Mouse (Mus musculus) myocyte (in vitro differentiated cells): ENCODE data around the gene Mettl15.

ENCODE experiments used
- CEBPB ChIP-seq: IDR thresholded peaks from 2 replicates; pipeline ENCODE4 v1.6.1; 2011; ENCODE audit warnings: mild to moderate bottlenecking, moderate library complexity; ENCODE audit not compliant: poor library complexity, insufficient read depth, severe bottlenecking
- E2F4 ChIP-seq: IDR thresholded peaks from one replicate; pipeline ENCODE4 v1.6.1; 2011; ENCODE audit warnings: mild to moderate bottlenecking, control low read depth, moderate library complexity; ENCODE audit not compliant: insufficient read depth
- MAX ChIP-seq: IDR thresholded peaks from one replicate; pipeline ENCODE4 v1.6.1; 2011; ENCODE audit warnings: low read depth, mild to moderate bottlenecking, control low read depth
- MYOD1 ChIP-seq, 3 experiments: IDR thresholded peaks; one replicate each; pipeline ENCODE4 v1.6.1; 2011; ENCODE audit warnings: control low read depth in 2 of 3, low read depth in 2 of 3, mild to moderate bottlenecking in 2 of 3, moderate library complexity in 1 of 3; ENCODE audit not compliant: insufficient read length in 2 of 3, control insufficient read depth in 1 of 3
- MYOG ChIP-seq, 3 experiments: IDR thresholded peaks; one replicate each; pipeline ENCODE4 v1.6.1; 2011; ENCODE audit warnings: control low read depth in 2 of 3, low read depth in 2 of 3, mild to moderate bottlenecking in 2 of 3; ENCODE audit not compliant: insufficient read length in 2 of 3, control insufficient read depth in 1 of 3, insufficient read depth in 1 of 3
- POLR2A ChIP-seq: IDR thresholded peaks from one replicate; pipeline ENCODE4 v1.6.1; 2011; ENCODE audit warnings: low read depth, mild to moderate bottlenecking, control low read depth, moderate library complexity; ENCODE audit not compliant: insufficient read length
- SRF ChIP-seq: IDR thresholded peaks from one replicate; pipeline ENCODE4 v1.6.1; 2011; ENCODE audit warnings: low read depth; ENCODE audit not compliant: control insufficient read depth, insufficient read length
- TCF12 ChIP-seq: IDR thresholded peaks from one replicate; pipeline ENCODE4 v1.6.1; 2011; ENCODE audit warnings: mild to moderate bottlenecking, control low read depth; ENCODE audit not compliant: poor library complexity, insufficient read depth, severe bottlenecking
- USF1 ChIP-seq: IDR thresholded peaks from one replicate; pipeline ENCODE4 v1.6.1; 2011; ENCODE audit warnings: low read depth, mild to moderate bottlenecking, control low read depth, moderate library complexity

GRCm38 (mm10) chr2:109147292-109147691 lies 133.3 kb downstream of the Mettl15 start:
- TF ChIP-seq SRF (no peak), POLR2A (no peak), USF1 (no peak), TCF12 (no peak), E2F4 (no peak), MYOG (IDR thresholded peaks at IDR 0.05; ENCODE audit: control insufficient read depth in 1 of 3, insufficient read depth in 1 of 3, insufficient read length in 2 of 3, low read depth in 2 of 3) (no peak), MAX (no peak), CEBPB (no peak), MYOD1 (IDR thresholded peaks at IDR 0.05; ENCODE audit: control insufficient read depth in 1 of 3, insufficient read length in 2 of 3, low read depth in 2 of 3) (no peak)
